Mouse (Mus musculus) layer of hippocampus, adult 8-10 months (tissue): ENCODE measurements around the gene Yjefn3. TPM values are rescaled to one million over a fixed set of nuclear protein-coding genes. Genes with fewer than 3 reads are reported as not detected.
"Not testable (repeated sequence)": the region's sequence is repeated elsewhere in the genome, so short reads cannot be mapped to it uniquely, and the experiment has no call there.

Source experiments
- DNase-seq, 2 experiments: peaks; one replicate each; pipeline ENCODE4 v3.0.0; 2022; ENCODE audit warnings: low spot score in 2 of 2
- total RNA-seq, 4 experiments: library from RNA; stranded (reverse); gene quantifications; 2 replicates each; pipeline ENCODE4 v1.2.4; 2022

The Yjefn3 gene
- 10 to 100 TPM; 19.1 to 43.7 (median 32.3) TPM for total RNA-seq

GRCm38 (mm10) chr8:69902163-69903062 lies at the start of gene Yjefn3, which contains the start of the genes Tssk6 and Ndufa13:
Gene Yjefn3, minus strand, starts transcription at chr8:69902712.
Gene Tssk6, plus strand, starts transcription at chr8:69902184.
Gene Ndufa13, minus strand, starts transcription at chr8:69902558.
- peak in 1 of 2 experiments; percentile 52 for DNase-seq

- no peak for DNase-seq
Observed at GRCm38 (mm10) chr8:69950300-69950699, 47.8 kb upstream of the Yjefn3 start.

- DNase-seq, result not testable (repeated sequence)
Observed at GRCm38 (mm10) chr8:69942495-69942894, 40.0 kb upstream of the Yjefn3 start.

- no peak for DNase-seq
Observed at GRCm38 (mm10) chr8:69940386-69940785, 37.9 kb upstream of the Yjefn3 start.

GRCm38 (mm10) chr8:69939633-69940032 lies 37.1 kb upstream of the Yjefn3 start:
- no peak for DNase-seq

GRCm38 (mm10) chr8:69938245-69938982 lies 35.9 kb upstream of the Yjefn3 start:
- DNase-seq, result no peak

GRCm38 (mm10) chr8:69937466-69937865 lies 35.0 kb upstream of the Yjefn3 start:
- DNase-seq, result no peak

GRCm38 (mm10) chr8:69936050-69936794 lies 33.7 kb upstream of the Yjefn3 start:
- DNase-seq, result no peak

GRCm38 (mm10) chr8:69935431-69935830 lies 32.9 kb upstream of the Yjefn3 start:
- DNase-seq, result no peak

GRCm38 (mm10) chr8:69934582-69934981 lies 32.1 kb upstream of the Yjefn3 start:
- no peak for DNase-seq

- DNase-seq, result no peak
Observed at GRCm38 (mm10) chr8:69933811-69934210, 31.3 kb upstream of the Yjefn3 start.

- DNase-seq, result no peak
Observed at GRCm38 (mm10) chr8:69926901-69927300, 24.4 kb upstream of the Yjefn3 start.

- DNase-seq, result no peak
Observed at GRCm38 (mm10) chr8:69923986-69924385, 21.5 kb upstream of the Yjefn3 start.

- DNase-seq, result no peak
Observed at GRCm38 (mm10) chr8:69921141-69921540, 18.6 kb upstream of the Yjefn3 start.

- no peak for DNase-seq
Observed at GRCm38 (mm10) chr8:69919876-69920662, 17.6 kb upstream of the Yjefn3 start.

GRCm38 (mm10) chr8:69919010-69919409 lies 16.5 kb upstream of the Yjefn3 start:
- DNase-seq, result peak; percentile 64 to 82

GRCm38 (mm10) chr8:69918506-69918905 lies 16.0 kb upstream of the Yjefn3 start:
- no peak for DNase-seq

GRCm38 (mm10) chr8:69915748-69916147 lies 13.2 kb upstream of the Yjefn3 start:
- DNase-seq, result peak in 1 of 2 experiments; percentile 36

- no peak for DNase-seq
Observed at GRCm38 (mm10) chr8:69914526-69914925, 12.0 kb upstream of the Yjefn3 start.

GRCm38 (mm10) chr8:69912478-69913074 lies 10.1 kb upstream of the Yjefn3 start:
- no peak for DNase-seq
